Comparison of ENCODE assay signal across 9 mouse cellular contexts in the genomic region with DNA sequence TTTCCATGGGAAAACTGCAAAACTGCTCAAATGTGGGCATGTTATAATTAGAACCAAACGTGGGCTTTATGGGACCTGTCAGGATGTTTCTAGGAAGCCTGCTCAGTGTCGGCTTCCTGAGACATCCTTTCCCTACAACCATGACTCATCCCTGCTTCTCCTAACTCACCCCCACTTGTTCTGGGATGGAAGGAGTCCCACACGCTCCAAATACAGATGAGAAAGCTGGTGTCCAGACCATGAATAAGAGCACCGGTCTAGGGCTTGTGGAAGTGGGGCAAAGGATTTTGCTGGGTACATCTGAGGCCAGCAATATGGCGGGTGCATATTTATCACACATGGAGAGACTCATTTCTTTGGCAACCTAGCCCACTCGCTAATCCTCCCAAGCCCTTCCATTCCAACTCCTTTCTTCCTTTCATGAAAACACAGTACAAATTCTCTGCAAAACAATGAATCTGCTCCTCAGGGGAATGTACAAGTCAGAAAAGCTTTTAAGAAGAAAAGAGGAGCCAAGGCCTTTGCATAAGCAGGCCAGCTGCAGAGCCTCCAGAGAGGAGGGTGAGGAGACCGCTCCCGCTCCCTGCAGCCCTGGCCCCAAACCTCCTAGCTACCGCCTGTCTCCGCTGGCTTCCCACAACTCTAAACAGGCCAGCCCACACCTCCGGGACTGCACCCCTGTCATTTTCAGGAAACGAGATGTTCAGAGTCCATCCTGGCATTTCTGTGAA.
DNase-seq lines count a peak whose midpoint lies in the region; ATAC-seq and TF ChIP-seq lines count a peak whose summit lies in the region.
"Had no signal": no experiment of that assay in that cellular context is flagged by ENCODE, and none has a peak within 500 bp of the region (broad histone marks: within the 10 kb centered on the region; RNA-seq: fewer than 3 reads in every experiment).

No protein-coding gene starts in this region.

- TF ChIP-seq CTCF in C2C12 (IDR thresholded peaks at IDR 0.05; ENCODE audit: control insufficient read depth, insufficient read depth, insufficient read length) = no peak
- TF ChIP-seq CTCF in left cerebral cortex, adult 2 months (IDR thresholded peaks at IDR 0.05) = no peak

- H3K79me2 ChIP-seq in C2C12 (ENCODE audit: control insufficient read depth, insufficient read depth) = no peaks in the 10 kb centered on the region

- no peak overlapping the region for H3K27ac ChIP-seq in forebrain, embryonic 14.5 days (ENCODE audit: low read depth, low read length)
- H3K27ac ChIP-seq in left cerebral cortex, adult 2 months = peak overlapping the region; percentile 87
- no peak overlapping the region; the same call in 1 of the 2 replicates for H3K27ac ChIP-seq in midbrain, embryonic 14.5 days (replicated peaks; ENCODE audit: low read depth, low read length)

- no peaks in the 10 kb centered on the region for H3K27me3 ChIP-seq in C2C12 (ENCODE audit: control insufficient read depth, insufficient read depth, insufficient read length)
- no peaks in the 10 kb centered on the region for H3K27me3 ChIP-seq in forebrain, embryonic 14.5 days (replicated peaks; ENCODE audit: control insufficient read depth, insufficient read depth, low read length)
- H3K27me3 ChIP-seq in midbrain, embryonic 14.5 days (ENCODE audit: control insufficient read depth, insufficient read depth, low read length) = no peaks in the 10 kb centered on the region

- no peaks in the 10 kb centered on the region for H3K36me3 ChIP-seq in C2C12 (ENCODE audit: control insufficient read depth, insufficient read depth)
- H3K36me3 ChIP-seq in forebrain, embryonic 14.5 days (ENCODE audit: control insufficient read depth, insufficient read depth, low read length) = no peaks in the 10 kb centered on the region
- no peaks in the 10 kb centered on the region for H3K36me3 ChIP-seq in midbrain, embryonic 14.5 days (ENCODE audit: control insufficient read depth, insufficient read depth, low read length)

- ATAC-seq in forebrain, embryonic 14.5 days = peak; percentile 40; the same call in 1 of the 2 replicates
- ATAC-seq in midbrain, embryonic 14.5 days (ENCODE audit: low FRiP score, low TSS enrichment) = no peak
- ATAC-seq in CD4-positive, CD25-positive, alpha-beta regulatory T cell, adult 4 months = no peak

- no peak overlapping the region for H3ac ChIP-seq in C2C12 (ENCODE audit: control insufficient read depth, insufficient read length, low read depth)

- no peak overlapping the region for H3K9ac ChIP-seq in forebrain, embryonic 14.5 days (ENCODE audit: low read length)
- no peak overlapping the region for H3K9ac ChIP-seq in midbrain, embryonic 14.5 days (replicated peaks; ENCODE audit: low read length)

- no peak overlapping the region for H3K4me2 ChIP-seq in forebrain, embryonic 14.5 days (ENCODE audit: low read length)
- H3K4me2 ChIP-seq in midbrain, embryonic 14.5 days (ENCODE audit: low read length) = no peak overlapping the region

- no peaks in the 10 kb centered on the region for H3K9me3 ChIP-seq in forebrain, embryonic 14.5 days (replicated peaks; ENCODE audit: control insufficient read depth, low read length)
- no peaks in the 10 kb centered on the region for H3K9me3 ChIP-seq in midbrain, embryonic 14.5 days (ENCODE audit: control insufficient read depth, low read length)

- intact Hi-C loops in heart, postnatal 14 days (cut with DNase I) = loop anchor here (2.0 to 5.0 kb wide), 3 partner anchors 39 to 99 kb away; no protein-coding TSS in a partner anchor
- intact Hi-C loops in left cerebral cortex, adult 2 months (cut with DNase I) = loop anchor here (1.0 to 10.0 kb wide), 6 partner anchors 43 to 367 kb away; no protein-coding TSS in a partner anchor

- DNase-seq in Muller cell, postnatal 12 days (ENCODE audit: inconsistent ontology term) = peak; percentile 60
- peak; percentile 25 for DNase-seq in forebrain, embryonic 14.5 days (ENCODE audit: low spot score)
- DNase-seq in heart, postnatal 14 days = peak; percentile 64 to 66
- DNase-seq in left cerebral cortex, adult 2 months (ENCODE audit: extremely low spot score in 1 of 2, low spot score in 2 of 2) = peak; percentile 47 to 58
- DNase-seq in midbrain, embryonic 14.5 days = peak; percentile 27
- DNase-seq in thymus, postnatal 0 days (ENCODE audit: low spot score) = no peak

- peaks cover 6% of the 10 kb centered on the region; the same call in 1 of the 2 replicates for H3K4me1 ChIP-seq in forebrain, embryonic 14.5 days (ENCODE audit: control insufficient read depth, insufficient read depth, low read length)
- peaks cover 13% of the 10 kb centered on the region; the same call in 1 of the 2 replicates for H3K4me1 ChIP-seq in midbrain, embryonic 14.5 days (ENCODE audit: control insufficient read depth, insufficient read depth, low read length)

- H3K79me3 ChIP-seq in C2C12 (ENCODE audit: low read depth) = no peaks in the 10 kb centered on the region

- H3K4me3 ChIP-seq in C2C12 (ENCODE audit: insufficient read depth, poor library complexity, severe bottlenecking) = no peak overlapping the region
- no peak overlapping the region for H3K4me3 ChIP-seq in forebrain, embryonic 14.5 days (ENCODE audit: low read depth, low read length)
- H3K4me3 ChIP-seq in left cerebral cortex, adult 2 months = no peak overlapping the region
- H3K4me3 ChIP-seq in midbrain, embryonic 14.5 days (replicated peaks; ENCODE audit: low read depth, low read length) = no peak overlapping the region
- H3K4me3 ChIP-seq: erythroblast, embryonic 14.5 days had no signal

- 40% methylated on average over 12 of the region's 12 CpGs for WGBS in forebrain, embryonic 14.5 days
- 22% methylated on average over 12 of the region's 12 CpGs for WGBS in midbrain, embryonic 14.5 days

TF ChIP-seq in C2C12, 6 proteins besides CTCF, POLR2A, EP300 and RAD21:
- TF ChIP-seq CEBPB (IDR thresholded peaks at IDR 0.05; ENCODE audit: low read depth) (no peak), MAX (IDR thresholded peaks at IDR 0.05) (no peak), MYOG (IDR thresholded peaks at IDR 0.05; ENCODE audit: control insufficient read depth, extremely low read depth, insufficient read length) (no peak), USF1 (IDR thresholded peaks at IDR 0.05; ENCODE audit: low read depth) (no peak), FOSL1 (IDR thresholded peaks at IDR 0.05; ENCODE audit: insufficient read depth, low read length, poor library complexity, severe bottlenecking) (peak; percentile 21), MYOD1 (IDR thresholded peaks at IDR 0.05; ENCODE audit: control insufficient read depth, insufficient read length, low read depth) (no peak)
